Mouse (Mus musculus) heart, adult 2 months (tissue): ENCODE data around the gene Mindy4b-ps. TPM values are rescaled to one million over a fixed set of nuclear protein-coding genes. Genes with fewer than 3 reads are reported as not detected.
"Not testable (repeated sequence)": the region's sequence is repeated elsewhere in the genome, so short reads cannot be mapped to it uniquely, and the experiment has no call there.

ENCODE experiments used
- DNase-seq, 2 experiments: peaks; one replicate each; pipeline ENCODE4 v3.0.0; 2021
- H3K27ac ChIP-seq: fragments of 200-600 bp; 2 replicates; pipeline ENCODE4 v1.8.1; 2022
- H3K27me3 ChIP-seq: fragments of 200-500 bp; 2 replicates; pipeline ENCODE4 v1.6.1; 2012; ENCODE audit warnings: mild to moderate bottlenecking, low read length, inconsistent platforms, mixed read lengths; ENCODE audit not compliant: control insufficient read depth, insufficient read depth
- H3K36me3 ChIP-seq: fragments of 200-500 bp; 2 replicates; pipeline ENCODE4 v1.6.1; 2012; ENCODE audit warnings: low read length, inconsistent platforms; ENCODE audit not compliant: control insufficient read depth, insufficient read depth
- H3K4me1 ChIP-seq: fragments of 200-500 bp; 2 replicates; pipeline ENCODE4 v1.6.1; 2011; ENCODE audit warnings: low read length; ENCODE audit not compliant: control insufficient read depth, insufficient read depth
- H3K4me3 ChIP-seq: fragments of 200-600 bp; 2 replicates; pipeline ENCODE4 v1.8.1; 2022
- H3K79me2 ChIP-seq: fragments of 200-500 bp; replicated peaks from 2 replicates; pipeline ENCODE4 v1.6.1; 2012; ENCODE audit warnings: mild to moderate bottlenecking, inconsistent platforms, low read length, moderate library complexity, mixed read lengths; ENCODE audit not compliant: control insufficient read depth, insufficient read depth
- H3K9ac ChIP-seq: fragments of 200-500 bp; 2 replicates; pipeline ENCODE4 v1.6.1; 2012; ENCODE audit warnings: low read depth, mild to moderate bottlenecking, control low read depth, inconsistent platforms, low read length, mixed read lengths
- CTCF ChIP-seq: fragments of 200-600 bp; IDR thresholded peaks from 2 replicates; pipeline ENCODE4 v1.8.1; 2022; ENCODE audit warnings: antibody characterized with exemption, mild to moderate bottlenecking, moderate library complexity
- EP300 ChIP-seq: fragments of 200-500 bp; IDR thresholded peaks from 2 replicates; pipeline ENCODE4 v1.6.1; 2011; ENCODE audit warnings: low read depth, low read length, control low read depth; ENCODE audit not compliant: insufficient read depth
- POLR2A ChIP-seq: fragments of 200-500 bp; IDR thresholded peaks from 2 replicates; pipeline ENCODE4 v1.6.1; 2011; ENCODE audit warnings: mild to moderate bottlenecking, low read depth, low read length, control low read depth; ENCODE audit not compliant: insufficient read depth
- WGBS: fragments of 180-500 bp; shearing (Covaris S2); methylation state at CpG from one replicate; pipeline ENCODE4 v1.1.7; 2018; 5-methylcytosine and 5-hydroxymethylcytosine counted together
- intact Hi-C: fragments of 180-260 bp; cut with DNase I; formaldehyde crosslinking; loops from one replicate; pipeline ENCODE4 v1.15.1; 2025
- long read RNA-seq: library from polyadenylated mRNA; stranded (forward); transcript quantifications from one replicate; pipeline ENCODE4 v2.0.0, GENCODE M21; 2021
- polyA plus RNA-seq: library from polyadenylated mRNA; depleted of rRNA; stranded (reverse); fragments of >200 nt; gene quantifications from 2 replicates; pipeline ENCODE4 v1.2.3, GENCODE M21; 2012; rRNA removed
- total RNA-seq, 2 experiments: library from RNA; stranded (reverse); gene quantifications; 2 replicates each; pipeline ENCODE4 v1.2.3; 2021

Mindy4b-ps gene
- total RNA-seq (under 1 TPM; 0.20 to 0.21 TPM), polyA plus RNA-seq (0.31 and 0.67 TPM in 2 replicates)
- long read RNA-seq: 0 reads

- Histone ChIP-seq H3K79me2 (no peaks in the 10 kb centered on the region), H3K27me3 (no peaks in the 10 kb centered on the region), H3K27ac (no peak within 1 kb of the TSS), H3K4me3 (no peak within 1 kb of the TSS), H3K36me3 (no peaks in the 10 kb centered on the region), H3K9ac (no peak within 1 kb of the TSS), H3K4me1 (no peaks in the 10 kb centered on the region)
- TF ChIP-seq POLR2A (no peak), CTCF (no peak), EP300 (no peak)
- 60% methylated on average over 4 of the region's 4 CpGs for WGBS
- intact Hi-C loops: no loop called here
- DNase-seq: no peak
These were observed at the start of gene Mindy4b-ps for GRCm38 (mm10) chr3:58822211-58822610. Gene Mindy4b-ps (minus strand): TSS chr3:58822311.

DNA sequence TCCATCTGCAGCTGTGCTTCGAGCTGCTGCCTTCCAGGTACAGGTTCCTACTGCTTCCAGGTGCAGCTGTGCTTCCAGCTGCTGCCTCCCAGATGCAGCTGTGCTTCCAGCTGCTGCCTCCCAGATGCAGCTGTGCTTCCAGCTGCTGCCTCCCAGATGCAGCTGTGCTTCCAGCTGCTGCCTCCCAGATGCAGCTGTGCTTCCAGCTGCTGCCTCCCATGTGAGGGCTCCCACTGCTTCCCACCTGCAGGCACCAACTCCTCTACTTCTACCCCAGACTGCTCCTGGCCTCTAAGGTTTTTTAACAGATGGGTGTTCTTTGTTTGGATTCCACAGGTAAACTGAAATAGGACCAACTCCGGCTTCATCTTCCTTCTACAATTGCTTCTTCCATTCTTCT, 49.8 kb upstream of the Mindy4b-ps start:
- H3K27ac ChIP-seq, intact Hi-C loops, H3K4me3 ChIP-seq, H3K79me2 ChIP-seq, H3K4me1 ChIP-seq, DNase-seq, H3K9ac ChIP-seq, H3K27me3 ChIP-seq, H3K36me3 ChIP-seq: not testable (repeated sequence)
- WGBS: 70% methylated on average over 2 of the region's 2 CpGs

DNA sequence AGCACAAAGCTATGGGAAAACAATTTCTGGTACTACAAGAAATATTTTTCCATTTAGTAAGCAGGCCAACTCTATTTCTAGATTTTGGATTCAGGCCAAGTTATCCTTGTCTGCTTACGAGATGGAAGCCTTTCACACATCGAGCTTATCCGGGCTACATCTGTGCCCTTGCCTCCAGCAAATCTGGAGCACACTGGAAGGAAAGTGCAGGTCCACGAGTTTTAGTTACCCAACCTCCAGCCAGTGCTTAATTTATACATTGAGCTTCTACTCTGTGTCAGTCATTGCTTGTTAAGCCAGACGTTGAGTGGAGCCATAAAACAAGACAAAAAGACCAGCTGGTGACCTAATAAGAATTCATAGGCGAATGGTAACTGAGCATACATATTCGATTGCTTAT, 43.6 kb upstream of the Mindy4b-ps start:
- Histone ChIP-seq H3K27me3 (no peaks in the 10 kb centered on the region), H3K27ac (no peak overlapping the region), H3K4me3 (no peak overlapping the region), H3K79me2 (no peaks in the 10 kb centered on the region), H3K9ac (no peak overlapping the region), H3K36me3 (no peaks in the 10 kb centered on the region), H3K4me1 (no peaks in the 10 kb centered on the region)
- no peak for DNase-seq
- WGBS: 26% methylated on average over 7 of the region's 7 CpGs
- TF ChIP-seq POLR2A (no peak), EP300 (no peak), CTCF (no peak)
- intact Hi-C loops: no loop called here

DNA sequence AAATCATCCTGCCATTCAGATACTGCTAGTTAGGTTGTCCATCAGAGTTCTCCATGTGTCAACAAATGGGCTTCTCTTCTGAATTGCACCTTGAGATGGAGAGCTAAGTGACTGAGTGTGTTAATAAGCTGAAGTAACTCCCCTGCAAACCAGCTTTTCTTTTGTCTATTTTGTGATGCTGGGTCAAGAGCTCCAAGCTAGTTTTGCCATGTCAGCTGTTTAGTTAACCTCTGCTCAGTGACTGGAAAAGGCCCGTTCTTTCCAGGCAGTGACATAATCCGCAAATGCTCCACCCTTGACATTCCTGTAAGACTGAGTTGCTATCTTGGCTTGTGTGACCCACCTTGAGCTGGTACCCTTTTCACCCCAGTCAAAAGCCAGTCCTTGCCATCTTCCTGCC, 40.9 kb upstream of the Mindy4b-ps start:
- Histone ChIP-seq H3K36me3 (no peaks in the 10 kb centered on the region), H3K27ac (no peak overlapping the region), H3K9ac (no peak overlapping the region), H3K4me3 (no peak overlapping the region), H3K27me3 (no peaks in the 10 kb centered on the region), H3K79me2 (no peaks in the 10 kb centered on the region), H3K4me1 (no peaks in the 10 kb centered on the region)
- DNase-seq: no peak
- WGBS: 62% methylated on average over 2 of the region's 2 CpGs
- intact Hi-C loops: no loop called here
- TF ChIP-seq EP300: no peak
- no peak for TF ChIP-seq CTCF
- no peak for TF ChIP-seq POLR2A

- no peaks in the 10 kb centered on the region; the same call in 1 of the 2 replicates for H3K4me1 ChIP-seq
- WGBS: 24% methylated on average over 1 of the region's 1 CpGs
- no peaks in the 10 kb centered on the region for H3K27me3 ChIP-seq
- TF ChIP-seq CTCF (peak; percentile 48), EP300 (no peak)
- intact Hi-C loops: no loop called here
- H3K36me3 ChIP-seq: no peaks in the 10 kb centered on the region
- no peak overlapping the region for H3K9ac ChIP-seq
- no peaks in the 10 kb centered on the region for H3K79me2 ChIP-seq
- H3K4me3 ChIP-seq: no peak overlapping the region
- DNase-seq: no peak
- no peak overlapping the region for H3K27ac ChIP-seq
These were observed 21.3 kb upstream of the Mindy4b-ps start for GRCm38 (mm10) chr3:58843415-58843814.

DNA sequence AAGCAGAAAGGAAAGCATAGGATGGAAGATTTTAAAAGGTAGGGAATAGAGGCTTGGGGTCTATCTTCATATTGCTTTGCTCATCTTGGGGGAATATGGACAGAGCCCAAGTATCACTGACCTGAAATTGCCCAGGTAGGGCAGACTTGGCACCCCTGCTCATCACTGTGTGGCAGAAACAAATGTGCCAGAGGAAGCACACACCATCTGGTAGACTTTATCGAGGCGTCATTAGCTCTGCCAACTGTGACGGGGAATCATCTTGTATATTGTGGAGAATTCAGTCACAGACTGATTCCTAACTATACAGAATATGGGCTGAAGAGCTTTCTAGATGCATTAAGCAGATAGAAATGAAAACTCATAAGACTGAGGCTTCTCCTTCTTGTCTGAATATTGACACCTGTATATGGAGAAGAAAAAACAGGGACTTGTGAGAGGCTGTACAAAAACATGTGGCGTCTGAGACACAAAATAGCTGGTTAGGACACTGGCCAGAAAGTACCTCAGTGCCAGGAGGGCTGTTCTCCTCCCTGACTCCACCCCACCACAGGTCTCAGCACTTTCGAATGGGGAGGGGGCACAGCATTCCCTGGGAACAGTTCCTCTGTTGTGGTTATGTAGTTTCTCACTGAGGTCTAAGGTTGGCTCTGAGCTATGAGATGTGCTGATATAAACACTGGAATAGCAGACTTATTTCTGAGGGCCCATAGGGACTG, 11.5 kb upstream of the Mindy4b-ps start:
- intact Hi-C loops: no loop called here
- WGBS: 78% methylated on average over 5 of the region's 5 CpGs
- Histone ChIP-seq H3K9ac (no peak overlapping the region), H3K27me3 (no peaks in the 10 kb centered on the region), H3K36me3 (no peaks in the 10 kb centered on the region), H3K4me1 (no peaks in the 10 kb centered on the region), H3K79me2 (no peaks in the 10 kb centered on the region), H3K4me3 (no peak overlapping the region), H3K27ac (no peak overlapping the region)
- TF ChIP-seq EP300 (no peak), CTCF (no peak), POLR2A (no peak)
- DNase-seq: no peak
